In genomic region chr10:13016573-13016972, GRCm38 (mm10) we compare ENCODE assay signal across 8 mouse cellular contexts. TPM values are rescaled to one million over a fixed set of nuclear protein-coding genes. Genes with fewer than 3 reads are reported as not detected.
DNase-seq lines count a peak whose midpoint lies in the region; ATAC-seq and TF ChIP-seq lines count a peak whose summit lies in the region.

No protein-coding gene starts in this region.

- peak; percentile 75 for ATAC-seq in limb, embryonic 14.5 days (ENCODE audit: low FRiP score, low read depth)

- DNase-seq in 416B (ENCODE audit: low read depth) = peak; percentile 87
- DNase-seq in cerebellum, postnatal 10 days = peak; percentile 78 to 91
- peak; percentile 16 to 40 for DNase-seq in frontal cortex, postnatal 10 days (ENCODE audit: low spot score in 2 of 2)
- peak; percentile 83 for DNase-seq in kidney, adult 2 months
- peak; percentile 90 for DNase-seq in limb, embryonic 14.5 days (ENCODE audit: low spot score)
- peak; percentile 84 for DNase-seq in naive thymus-derived CD4-positive, alpha-beta T cell, adult 2 months (ENCODE audit: low read depth)
- no peak for DNase-seq in ovary, postnatal 10 days (ENCODE audit: low spot score)

- H3K4me3 ChIP-seq in E14TG2a.4 (replicated peaks; ENCODE audit: low read length) = no peak overlapping the region
- no peak overlapping the region for H3K4me3 ChIP-seq in kidney, adult 2 months (ENCODE audit: insufficient read depth, low read depth, low read length)
- no peak overlapping the region for H3K4me3 ChIP-seq in limb, embryonic 14.5 days (replicated peaks; ENCODE audit: low read length)

- no peak overlapping the region for H3K9ac ChIP-seq in limb, embryonic 14.5 days (ENCODE audit: low read depth, low read length, severe bottlenecking)

- H3K4me2 ChIP-seq in limb, embryonic 14.5 days (replicated peaks; ENCODE audit: low read depth, low read length, severe bottlenecking) = no peak overlapping the region

- 20% methylated on average over 4 of the region's 4 CpGs for WGBS in kidney, adult 2 months
- WGBS in limb, embryonic 14.5 days = 21% methylated on average over 4 of the region's 4 CpGs

- no peak for TF ChIP-seq POLR2A in kidney, adult 2 months (IDR thresholded peaks at IDR 0.05; ENCODE audit: low read depth, low read length)
- no peak for TF ChIP-seq POLR2A in limb, embryonic 14.5 days (IDR thresholded peaks at IDR 0.05; ENCODE audit: borderline replicate concordance, extremely low read depth, insufficient read depth, insufficient read length)

- no peak overlapping the region for H3K27ac ChIP-seq in kidney, adult 2 months (ENCODE audit: insufficient read depth, low read depth, low read length)
- H3K27ac ChIP-seq in limb, embryonic 14.5 days (replicated peaks; ENCODE audit: low read depth, low read length) = no peak overlapping the region

- no peaks in the 10 kb centered on the region for H3K36me3 ChIP-seq in E14TG2a.4 (ENCODE audit: insufficient read depth, low read length)
- no peaks in the 10 kb centered on the region for H3K36me3 ChIP-seq in kidney, adult 2 months (ENCODE audit: control insufficient read depth, insufficient read depth, low read length)
- H3K36me3 ChIP-seq in limb, embryonic 14.5 days (ENCODE audit: control insufficient read depth, insufficient read depth, low read length) = no peaks in the 10 kb centered on the region

- peaks cover 25% of the 10 kb centered on the region for H3K4me1 ChIP-seq in E14TG2a.4 (replicated peaks; ENCODE audit: low read depth, low read length)
- H3K4me1 ChIP-seq in kidney, adult 2 months (ENCODE audit: control insufficient read depth, insufficient read depth, low read length) = 0 out of 2 replicates have a peak, but pooled peaks cover 3% of the 10 kb centered on the region
- H3K4me1 ChIP-seq in limb, embryonic 14.5 days (ENCODE audit: control insufficient read depth, insufficient read depth, low read length) = no peaks in the 10 kb centered on the region

- no peaks in the 10 kb centered on the region for H3K27me3 ChIP-seq in E14TG2a.4 (ENCODE audit: insufficient read depth, low read length)
- H3K27me3 ChIP-seq in kidney, adult 2 months (replicated peaks; ENCODE audit: control insufficient read depth, insufficient read depth, low read length) = no peaks in the 10 kb centered on the region
- H3K27me3 ChIP-seq in limb, embryonic 14.5 days (ENCODE audit: control insufficient read depth, insufficient read depth, low read length) = no peaks in the 10 kb centered on the region

- peak; percentile 60 for TF ChIP-seq CTCF in E14TG2a.4 (conservative IDR thresholded peaks at IDR 0.05; ENCODE audit: low read length)
- TF ChIP-seq CTCF in kidney, adult 2 months (conservative IDR thresholded peaks at IDR 0.05; ENCODE audit: insufficient read depth, insufficient read length, low read depth, low read length) = peak; percentile 41

- H3K9me3 ChIP-seq in E14TG2a.4 (ENCODE audit: low read length) = no peaks in the 10 kb centered on the region
- H3K9me3 ChIP-seq in limb, embryonic 14.5 days (ENCODE audit: control insufficient read depth, low read length) = no peaks in the 10 kb centered on the region

RNA-seq across cellular contexts. Expression of gene Sf3b5, which starts 11.4 kb away (rescaled TPM):
- polyA plus RNA-seq in kidney, adult 2 months (2012; rRNA removed) = 26.0 and 32.2 TPM in 2 replicates
- 50.0 and 73.4 TPM in 2 replicates for polyA plus RNA-seq in limb, embryonic 14.5 days (2012; rRNA removed)
- 41.6 and 45.6 TPM in 2 replicates for polyA plus RNA-seq in limb, embryonic 14.5 days (2014; fragmentation: Nextera tagmentation; extraction: Ambion mirVana)

RNA-seq across cellular contexts. Expression of gene Plagl1, which starts 43.7 kb away (rescaled TPM):
- polyA plus RNA-seq in kidney, adult 2 months (2012; rRNA removed) = 11.6 and 12.7 TPM in 2 replicates
- 841 and 1,093 TPM in 2 replicates for polyA plus RNA-seq in limb, embryonic 14.5 days (2012; rRNA removed)
- polyA plus RNA-seq in limb, embryonic 14.5 days (2014; fragmentation: Nextera tagmentation; extraction: Ambion mirVana) = 298 and 354 TPM in 2 replicates

RNA-seq across cellular contexts. Expression of gene Stx11, which starts 52.5 kb away (rescaled TPM):
- 1.4 and 1.5 TPM in 2 replicates for polyA plus RNA-seq in kidney, adult 2 months (2012; rRNA removed)
- polyA plus RNA-seq in limb, embryonic 14.5 days (2012; rRNA removed) = 2.1 TPM in 2 replicates
- polyA plus RNA-seq in limb, embryonic 14.5 days (2014; fragmentation: Nextera tagmentation; extraction: Ambion mirVana) = 4.4 TPM in 2 replicates

Comparison
In these comparisons a context has a peak if more than half of its experiments do, and no peak if none do; other contexts are left out.
1. RNA of gene Plagl1, which starts 43.7 kb away (polyA plus RNA-seq): 298 to 1,093 TPM in limb, embryonic 14.5 days; 11.6 to 12.7 TPM in kidney, adult 2 months; every median in the first group is over 10 times any median in the second.